Mouse (Mus musculus) Patski (cell line): ENCODE results near the gene Igsf11. TPM values are rescaled to one million over a fixed set of nuclear protein-coding genes. Genes with fewer than 3 reads are reported as not detected.

Experiments
- ATAC-seq: fragments of 100-300 bp; one replicate; pipeline ENCODE4 v1.8.0; 2021
- CTCF ChIA-PET: fragments of 350-600 bp; sonication (Branson Sonifier 250); formaldehyde crosslinking; loops from one replicate; lab custom pipeline; 2022; ENCODE audit warnings: inconsistent platforms; lab: Charles Lee
- POLR2A ChIA-PET: fragments of 350-600 bp; sonication (Branson Sonifier 250); formaldehyde crosslinking; loops from one replicate; lab custom pipeline; 2022; ENCODE audit warnings: antibody characterized with exemption, inconsistent platforms; lab: Charles Lee
- DNase-seq: peaks from one replicate; pipeline ENCODE4 v3.0.0-alpha.2; 2011; ENCODE audit warnings: low read depth, low spot score
- H3K27me3 ChIP-seq: fragments of 371-371 bp; one replicate; pipeline ENCODE4 v1.5.1; 2021
- CTCF ChIP-seq: fragments of 100-300 bp; IDR thresholded peaks from one replicate; pipeline ENCODE4 v1.5.1; 2021
- in situ Hi-C: fragments of 300-500 bp; cut with MboI; formaldehyde crosslinking; loops from 3 replicates; pipeline ENCODE4 v1.11.1; 2018; ENCODE audit warnings: low pct_unique_long_range_greater_than_20kb, mixed read lengths
- polyA plus RNA-seq: library from polyadenylated mRNA; unstranded; gene quantifications from one replicate; pipeline ENCODE4 v1.2.3, GENCODE M21; 2021

Igsf11 gene
- polyA plus RNA-seq, 1 experiment from 2014 or later = 21.0 TPM

DNA sequence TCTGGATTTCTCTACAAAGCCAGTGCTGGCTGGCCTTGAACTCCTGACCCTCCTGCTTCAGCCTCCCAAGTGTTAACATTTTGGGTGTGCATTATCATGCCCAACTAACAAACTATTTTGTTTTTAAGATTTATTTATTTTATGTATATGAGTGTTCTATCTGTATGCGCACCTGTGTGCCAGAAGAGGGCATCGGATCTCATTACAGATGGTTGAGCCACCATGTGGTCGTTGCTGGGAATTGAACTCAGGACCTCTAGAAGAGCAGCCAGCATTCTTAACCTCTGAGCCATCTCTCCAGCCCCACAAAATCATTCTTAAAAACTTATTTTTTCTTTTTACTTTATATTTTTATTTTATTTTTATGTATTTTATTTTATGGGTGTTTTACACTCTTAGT, 60.4 kb downstream of the Igsf11 start:
- no peak for ATAC-seq
- in situ Hi-C loops = no loop called here
- no peaks in the 10 kb centered on the region for H3K27me3 ChIP-seq
- ChIA-PET POLR2A (interaction anchor here (0.6 kb wide), 1 partner anchor 45 kb away, joined by 3 read pairs; no protein-coding TSS in a partner anchor), CTCF (interaction anchor here (1.4 to 1.5 kb wide), 2 partner anchors 11 to 51 kb away, joined by 3 read pairs; no protein-coding TSS in a partner anchor)
- TF ChIP-seq CTCF = peak; percentile 70
- no peak for DNase-seq

DNA sequence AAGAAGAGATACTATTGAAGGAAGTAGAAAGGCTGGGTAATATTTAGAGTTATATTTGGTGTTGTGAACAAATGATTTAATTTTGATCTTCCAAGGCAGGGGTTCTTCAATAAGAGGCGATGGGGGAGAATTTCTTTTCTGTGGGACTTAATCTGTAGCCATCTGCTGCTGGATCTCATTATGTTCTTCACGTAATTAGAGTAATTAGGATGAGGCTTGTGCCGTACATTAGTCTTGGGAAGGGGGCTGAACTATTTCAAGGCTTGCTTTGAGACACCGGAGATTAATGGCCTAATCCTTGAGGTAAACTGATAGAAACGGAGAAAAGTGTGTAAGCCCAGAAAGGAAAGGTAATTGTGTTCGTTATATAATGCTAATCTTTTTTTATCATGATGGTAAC, 61.4 kb downstream of the Igsf11 start:
- no peak for ATAC-seq

GRCm38 (mm10) chr16:38954501-38955288, 62.2 kb downstream of the Igsf11 start:
- TF ChIP-seq CTCF = no peak
- ATAC-seq = no peak
- CTCF ChIA-PET = interaction anchor here (1.5 kb wide), 1 partner anchor 52 kb away, joined by 3 read pairs; no protein-coding TSS in a partner anchor
- POLR2A ChIA-PET = no interaction called here
- no peaks in the 10 kb centered on the region for H3K27me3 ChIP-seq
- DNase-seq = no peak
- in situ Hi-C loops = no loop called here

More for the DNA sequence above, 61.4 kb downstream of the Igsf11 start:
- H3K27me3 ChIP-seq = no peaks in the 10 kb centered on the region
- no peak for TF ChIP-seq CTCF
- POLR2A ChIA-PET = no interaction called here
- CTCF ChIA-PET = interaction anchor here (1.4 to 1.5 kb wide), 2 partner anchors 10 to 52 kb away, joined by 3 read pairs; no protein-coding TSS in a partner anchor
- no peak for DNase-seq
- in situ Hi-C loops = no loop called here

DNA sequence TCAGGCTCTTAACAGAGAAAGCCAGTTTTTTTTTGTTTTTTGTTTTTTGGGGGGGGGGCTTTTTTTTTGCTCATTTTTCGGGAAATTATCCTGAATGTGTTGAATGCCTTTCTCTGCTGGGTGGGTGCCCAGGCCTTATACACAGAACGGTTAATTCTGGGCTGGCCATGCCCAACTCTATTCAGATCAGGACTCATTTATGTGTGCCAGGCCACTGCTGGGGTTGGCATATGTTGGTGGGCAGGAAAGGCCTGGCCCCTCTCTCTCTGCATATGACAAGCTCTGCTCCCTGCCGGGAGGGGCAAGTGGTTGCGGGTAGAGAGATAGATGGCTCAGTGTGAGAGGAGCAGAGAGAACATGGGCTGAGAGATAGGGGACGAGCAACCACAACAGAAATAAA, 62.8 kb downstream of the Igsf11 start:
- CTCF ChIA-PET = no interaction called here

GRCm38 (mm10) chr16:38958801-38959200, 66.3 kb downstream of the Igsf11 start:
- no peaks in the 10 kb centered on the region for H3K27me3 ChIP-seq
- POLR2A ChIA-PET = no interaction called here
- TF ChIP-seq CTCF = no peak
- in situ Hi-C loops = no loop called here
- DNase-seq = no peak
- CTCF ChIA-PET = no interaction called here
- no peak for ATAC-seq

More for the DNA sequence above, 62.8 kb downstream of the Igsf11 start:
- ATAC-seq (no peak), DNase-seq (no peak)
- in situ Hi-C loops = no loop called here
- POLR2A ChIA-PET = no interaction called here
- no peaks in the 10 kb centered on the region for H3K27me3 ChIP-seq
- no peak for TF ChIP-seq CTCF

DNA sequence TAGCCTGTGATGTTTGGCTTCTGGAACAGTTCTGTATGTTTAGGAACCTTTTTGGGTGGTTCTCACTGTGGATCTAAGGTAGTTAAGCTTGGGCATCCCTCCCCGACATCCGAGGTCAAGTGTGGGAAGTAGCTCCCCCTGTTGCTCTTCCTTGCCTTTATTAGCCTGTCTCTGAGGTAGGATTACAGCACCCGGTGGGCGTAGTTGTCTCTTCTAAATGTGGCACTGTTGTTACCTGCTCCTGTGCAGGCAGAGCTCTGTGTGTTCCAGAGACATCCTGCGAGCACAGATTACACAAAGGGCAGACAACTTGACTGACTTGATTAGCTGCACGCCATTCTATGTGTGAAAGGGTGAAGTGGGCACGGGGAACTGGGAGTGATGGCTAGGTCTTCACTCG, 68.1 kb downstream of the Igsf11 start:
- DNase-seq (no peak), ATAC-seq (no peak)
- no peaks in the 10 kb centered on the region for H3K27me3 ChIP-seq
- ChIA-PET CTCF (no interaction called here), POLR2A (no interaction called here)
- in situ Hi-C loops = no loop called here
- TF ChIP-seq CTCF = no peak

GRCm38 (mm10) chr16:38961865-38962264, 69.4 kb downstream of the Igsf11 start:
- CTCF ChIA-PET = no interaction called here
- DNase-seq = no peak
- in situ Hi-C loops = no loop called here
- POLR2A ChIA-PET = no interaction called here
- no peak for ATAC-seq
- no peak for TF ChIP-seq CTCF
- H3K27me3 ChIP-seq = no peaks in the 10 kb centered on the region

GRCm38 (mm10) chr16:38962695-38963094, 70.2 kb downstream of the Igsf11 start:
- no peak for ATAC-seq
- CTCF ChIA-PET = no interaction called here

GRCm38 (mm10) chr16:38967026-38967425, 74.6 kb downstream of the Igsf11 start:
- DNase-seq = no peak
- ChIA-PET POLR2A (no interaction called here), CTCF (no interaction called here)
- TF ChIP-seq CTCF = no peak
- ATAC-seq = no peak
- in situ Hi-C loops = no loop called here
- no peaks in the 10 kb centered on the region for H3K27me3 ChIP-seq

More at GRCm38 (mm10) chr16:38962695-38963094, 70.2 kb downstream of the Igsf11 start:
- TF ChIP-seq CTCF = no peak
- DNase-seq = no peak
- in situ Hi-C loops = no loop called here
- POLR2A ChIA-PET = no interaction called here
- no peaks in the 10 kb centered on the region for H3K27me3 ChIP-seq

DNA sequence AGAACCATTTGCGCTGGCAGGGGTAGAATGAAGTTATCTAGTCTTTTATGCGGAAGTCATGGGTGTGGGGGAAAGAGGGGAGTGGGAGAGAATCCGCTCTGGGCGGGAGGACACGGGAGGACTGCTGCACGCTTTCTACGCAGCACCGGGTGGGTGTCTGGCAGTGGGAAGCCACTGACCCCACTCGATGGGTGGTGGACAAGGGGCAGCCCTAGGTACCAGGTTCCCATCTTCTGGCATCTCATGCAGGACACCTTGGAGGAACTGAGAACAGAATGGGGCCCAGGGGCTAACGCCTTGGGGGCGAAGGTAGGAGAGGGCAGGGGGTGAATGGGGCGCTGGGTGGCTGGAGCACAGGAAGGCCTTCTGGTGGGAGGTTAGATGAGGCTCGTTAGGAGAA, 83.7 kb downstream of the Igsf11 start:
- no peaks in the 10 kb centered on the region for H3K27me3 ChIP-seq
- ChIA-PET POLR2A (no interaction called here), CTCF (no interaction called here)
- DNase-seq (no peak), ATAC-seq (no peak)
- no peak for TF ChIP-seq CTCF
- in situ Hi-C loops = no loop called here

- H3K27me3 ChIP-seq = no peaks in the 10 kb centered on the region
- ChIA-PET POLR2A (no interaction called here), CTCF (no interaction called here)
- in situ Hi-C loops = no loop called here
- DNase-seq = no peak
- no peak for TF ChIP-seq CTCF
- ATAC-seq = no peak
Observed at GRCm38 (mm10) chr16:38978546-38978945, 86.1 kb downstream of the Igsf11 start.
